Mouse (Mus musculus) G1E (cell line): ENCODE data around the gene Pld1. TPM values are rescaled to one million over a fixed set of nuclear protein-coding genes. Genes with fewer than 3 reads are reported as not detected.

Experiments
- ATAC-seq: 2 replicates; pipeline ENCODE4 v1.8.0; 2016; ENCODE audit warnings: mild to moderate bottlenecking; ENCODE audit not compliant: insufficient number of reproducible peaks, poor library complexity, low FRiP score, severe bottlenecking; ENCODE audit errors: extremely low read depth
- DNase-seq: peaks from one replicate; pipeline ENCODE4 v3.0.0; 2012; ENCODE audit warnings: low spot score
- H3K27me3 ChIP-seq: 2 replicates; pipeline ENCODE4 v1.6.1; 2012; ENCODE audit warnings: mild to moderate bottlenecking, low read length, inconsistent platforms; ENCODE audit not compliant: insufficient read depth
- H3K36me3 ChIP-seq: replicated peaks from 2 replicates; pipeline ENCODE3; 2012; ENCODE audit warnings: mild to moderate bottlenecking, inconsistent platforms
- H3K4me1 ChIP-seq: 2 replicates; pipeline ENCODE4 v1.6.1; 2012; ENCODE audit warnings: low read depth, low read length, inconsistent platforms, mixed read lengths; ENCODE audit not compliant: insufficient read depth
- H3K4me3 ChIP-seq: 2 replicates; pipeline ENCODE4 v1.5.1; 2012; ENCODE audit warnings: low read depth, mild to moderate bottlenecking, inconsistent platforms, low read length, moderate library complexity, mixed read lengths
- H3K9me3 ChIP-seq: replicated peaks from 2 replicates; pipeline ENCODE4 v1.6.1; 2012; ENCODE audit warnings: inconsistent platforms
- CTCF ChIP-seq: IDR thresholded peaks from 2 replicates; pipeline ENCODE4 v1.5.1; 2012; ENCODE audit warnings: low read depth, low read length, inconsistent platforms, mixed read lengths
- GATA1 ChIP-seq: IDR thresholded peaks from 2 replicates; pipeline ENCODE4 v1.6.1; 2012; ENCODE audit warnings: borderline replicate concordance, low read length, inconsistent platforms, mixed read lengths
- GATA2 ChIP-seq: IDR thresholded peaks from 2 replicates; pipeline ENCODE4 v1.6.1; 2012; ENCODE audit warnings: low read depth, low read length, inconsistent platforms, borderline replicate concordance
- POLR2AphosphoS5 ChIP-seq: IDR thresholded peaks from 2 replicates; pipeline ENCODE4 v1.6.1; 2012; ENCODE audit warnings: low read depth, low read length, inconsistent platforms; ENCODE audit not compliant: insufficient replicate concordance
- TAL1 ChIP-seq: conservative IDR thresholded peaks from 2 replicates; pipeline ENCODE4 v1.6.1; 2012; ENCODE audit warnings: low read depth, low read length, inconsistent platforms, mixed read lengths
- polyA plus RNA-seq: library from polyadenylated mRNA; stranded (reverse); fragments of >175 nt; gene quantifications from 2 replicates; pipeline ENCODE4 v1.2.3, GENCODE M21; 2012
- total RNA-seq, 2 experiments: library from RNA; stranded (forward) in 1 of 2; stranded (reverse) in 1 of 2; fragments of 200-1000 nt in 1 of 2; fragments of >200 nt in 1 of 2; fragmentation: Nextera tagmentation in 1 of 2; gene quantifications; 2 replicates each; pipeline ENCODE4 v1.2.3; 2014 to 2017

The Pld1 gene
- total and polyA plus RNA-seq, 3 experiments: 0.38 to 0.82 TPM; not detected in 1

GRCm38 (mm10) chr3:27973936-27974335 is 35.4 kb downstream of the Pld1 start:
- Histone ChIP-seq H3K4me1 (no peaks in the 10 kb centered on the region), H3K36me3 (no peaks in the 10 kb centered on the region), H3K27me3 (no peaks in the 10 kb centered on the region), H3K9me3 (no peaks in the 10 kb centered on the region), H3K4me3 (no peak overlapping the region)
- ATAC-seq: no peak
- TF ChIP-seq CTCF: no peak
- TF ChIP-seq POLR2AphosphoS5: no peak
- no peak for TF ChIP-seq GATA1
- no peak for TF ChIP-seq GATA2
- no peak for TF ChIP-seq TAL1
- no peak for DNase-seq

GRCm38 (mm10) chr3:27974981-27975380 is 36.5 kb downstream of the Pld1 start:
- DNase-seq: no peak
- no peaks in the 10 kb centered on the region for H3K9me3 ChIP-seq
- no peaks in the 10 kb centered on the region for H3K27me3 ChIP-seq
- TF ChIP-seq POLR2AphosphoS5 (no peak), CTCF (no peak), GATA2 (no peak), GATA1 (no peak), TAL1 (no peak)
- no peaks in the 10 kb centered on the region for H3K36me3 ChIP-seq
- ATAC-seq: no peak
- H3K4me1 ChIP-seq: no peaks in the 10 kb centered on the region
- no peak overlapping the region for H3K4me3 ChIP-seq

GRCm38 (mm10) chr3:27976931-27977544 is 38.5 kb downstream of the Pld1 start:
- no peak for TF ChIP-seq POLR2AphosphoS5
- TF ChIP-seq CTCF: no peak
- no peak for TF ChIP-seq GATA2
- TF ChIP-seq TAL1: no peak
- no peak for TF ChIP-seq GATA1
- no peaks in the 10 kb centered on the region for H3K9me3 ChIP-seq
- H3K36me3 ChIP-seq: no peaks in the 10 kb centered on the region
- no peaks in the 10 kb centered on the region for H3K27me3 ChIP-seq
- H3K4me1 ChIP-seq: no peaks in the 10 kb centered on the region
- H3K4me3 ChIP-seq: no peak overlapping the region
- no peak for ATAC-seq
- no peak for DNase-seq

DNA sequence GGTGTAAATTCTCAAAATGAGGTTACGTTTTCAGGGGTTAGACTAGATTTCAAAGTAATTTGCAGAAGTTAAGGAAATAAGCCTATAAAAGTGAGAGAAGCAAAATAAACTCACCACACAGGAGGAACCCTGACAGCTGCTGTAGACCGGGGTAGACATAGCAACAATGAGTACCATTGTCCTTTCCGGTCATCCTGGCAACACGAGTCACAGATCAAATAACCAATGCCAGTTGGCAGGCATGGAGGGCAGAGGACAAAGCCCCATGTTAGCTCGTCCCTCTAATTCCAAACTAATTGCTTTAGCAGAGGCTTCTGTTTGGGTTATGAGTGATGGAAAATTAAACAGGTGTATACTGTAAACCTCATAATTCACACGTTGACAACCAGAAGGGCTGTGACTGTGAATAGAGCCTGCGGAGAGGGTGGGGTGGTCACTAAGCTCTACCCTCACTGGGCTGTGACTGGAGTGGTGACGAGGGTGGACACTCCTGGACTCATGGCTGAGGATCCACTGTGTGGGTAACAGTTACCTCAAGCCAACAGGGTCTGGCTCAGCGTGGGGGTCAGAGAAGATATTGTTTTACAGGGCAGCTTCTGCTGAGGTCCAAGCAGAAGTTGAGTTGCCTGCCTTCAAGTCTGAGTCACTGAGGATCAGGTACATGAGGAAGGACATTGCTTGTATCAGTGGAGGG is 39.7 kb downstream of the Pld1 start:
- TF ChIP-seq CTCF: no peak
- no peak for ATAC-seq
- Histone ChIP-seq H3K36me3 (no peaks in the 10 kb centered on the region), H3K9me3 (no peaks in the 10 kb centered on the region), H3K27me3 (no peaks in the 10 kb centered on the region), H3K4me1 (no peaks in the 10 kb centered on the region), H3K4me3 (no peak overlapping the region)
- no peak for DNase-seq

- no peak for DNase-seq
- Histone ChIP-seq H3K9me3 (no peaks in the 10 kb centered on the region), H3K4me1 (no peaks in the 10 kb centered on the region), H3K27me3 (no peaks in the 10 kb centered on the region), H3K36me3 (no peaks in the 10 kb centered on the region), H3K4me3 (no peak overlapping the region)
- TF ChIP-seq GATA2: no peak
- no peak for TF ChIP-seq GATA1
- no peak for TF ChIP-seq POLR2AphosphoS5
- TF ChIP-seq CTCF: no peak
- no peak for TF ChIP-seq TAL1
- ATAC-seq: no peak
Measured at GRCm38 (mm10) chr3:27981591-27981990, 43.1 kb downstream of the Pld1 start.

DNA sequence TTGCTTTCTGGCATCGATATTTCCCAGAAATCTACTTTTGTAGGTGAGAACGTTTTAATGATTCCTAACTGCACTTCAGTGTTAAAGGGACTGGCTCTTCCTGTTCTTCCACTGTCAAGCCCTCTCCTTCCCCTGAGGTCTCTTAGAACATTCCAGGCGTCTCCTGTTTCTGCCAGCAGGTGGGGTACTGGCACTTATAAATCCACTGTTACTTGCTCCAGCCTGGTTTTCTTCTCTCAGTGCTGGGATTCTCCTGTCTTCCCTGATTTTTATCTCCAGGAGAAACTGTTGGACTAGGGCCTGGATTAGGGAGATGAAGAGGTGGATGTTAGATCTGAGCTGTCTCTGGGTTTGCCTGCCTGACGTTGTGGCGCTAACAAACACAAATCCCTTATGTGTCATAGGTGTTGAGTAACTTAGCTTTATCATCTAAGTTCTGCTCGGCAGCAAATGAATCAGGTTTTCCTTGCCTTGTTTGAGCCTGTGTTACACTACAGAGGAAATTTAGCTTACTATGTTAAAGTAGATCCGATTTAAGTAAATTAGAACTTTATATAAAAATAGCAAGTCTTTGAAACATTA is 44.0 kb downstream of the Pld1 start:
- Histone ChIP-seq H3K36me3 (no peaks in the 10 kb centered on the region), H3K9me3 (no peaks in the 10 kb centered on the region), H3K27me3 (no peaks in the 10 kb centered on the region), H3K4me1 (no peaks in the 10 kb centered on the region), H3K4me3 (no peak overlapping the region)
- ATAC-seq (no peak), DNase-seq (no peak)
- no peak for TF ChIP-seq TAL1
- TF ChIP-seq GATA2: no peak
- no peak for TF ChIP-seq CTCF
- no peak for TF ChIP-seq POLR2AphosphoS5
- no peak for TF ChIP-seq GATA1
